In the genomic region with DNA sequence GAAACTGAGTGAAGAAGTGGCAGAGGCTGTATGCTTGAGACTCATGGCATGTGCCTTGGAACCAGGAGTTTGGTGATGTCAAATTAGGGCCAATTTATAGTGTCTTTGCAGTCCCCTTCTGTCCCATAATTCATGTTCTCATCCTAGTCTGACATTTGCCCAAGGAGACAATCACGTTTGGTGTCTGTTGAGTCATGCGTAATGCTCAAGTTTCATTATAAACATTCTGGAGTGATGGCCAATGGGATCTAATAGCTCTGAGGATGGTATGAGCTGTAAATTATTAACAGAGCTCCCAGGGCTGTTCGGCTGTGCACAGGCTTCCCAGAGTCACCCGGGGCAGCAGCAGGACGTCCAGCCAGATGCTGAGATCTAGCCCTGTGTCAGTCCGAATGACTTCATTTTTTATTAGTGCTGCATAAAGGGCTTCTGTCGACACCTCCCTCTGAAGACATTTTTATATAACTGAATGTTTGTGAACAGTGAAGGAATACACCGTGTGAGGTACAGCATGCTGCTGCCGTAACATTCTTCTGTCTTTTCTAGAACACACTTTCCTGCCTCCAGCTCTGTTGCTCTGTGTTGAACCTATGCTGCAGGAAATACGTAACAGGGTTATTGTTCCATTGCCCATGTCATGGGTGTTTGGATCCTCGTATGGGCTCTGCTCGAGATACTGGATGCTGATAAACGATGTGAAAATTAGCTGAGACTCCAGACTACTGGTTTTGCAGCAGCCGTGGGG, we compare ENCODE assay signal across 12 mouse cellular contexts.
DNase-seq lines count a peak whose midpoint lies in the region; ATAC-seq and TF ChIP-seq lines count a peak whose summit lies in the region.
"Had no signal": no experiment of that assay in that cellular context is flagged by ENCODE, and none has a peak within 500 bp of the region (broad histone marks: within the 10 kb centered on the region; RNA-seq: fewer than 3 reads in every experiment).

No protein-coding gene starts in this region.

- no peaks in the 10 kb centered on the region for H3K4me1 ChIP-seq in midbrain, embryonic 12.5 days
- no peaks in the 10 kb centered on the region for H3K4me1 ChIP-seq in midbrain, embryonic 16.5 days (ENCODE audit: control insufficient read depth, insufficient read depth, low read length)
- no peaks in the 10 kb centered on the region; the same call in 1 of the 2 replicates for H3K4me1 ChIP-seq in kidney, adult 2 months (ENCODE audit: control insufficient read depth, insufficient read depth, low read length)
- H3K4me1 ChIP-seq in limb, embryonic 14.5 days (ENCODE audit: control insufficient read depth, insufficient read depth, low read length): peaks cover 11% of the 10 kb centered on the region; the same call in 1 of the 2 replicates

- no peaks in the 10 kb centered on the region for H3K36me3 ChIP-seq in midbrain, embryonic 12.5 days
- H3K36me3 ChIP-seq in midbrain, embryonic 16.5 days (ENCODE audit: control insufficient read depth, insufficient read depth, low read length): no peaks in the 10 kb centered on the region
- H3K36me3 ChIP-seq in kidney, adult 2 months (ENCODE audit: control insufficient read depth, insufficient read depth, low read length): no peaks in the 10 kb centered on the region
- H3K36me3 ChIP-seq in limb, embryonic 14.5 days (ENCODE audit: control insufficient read depth, insufficient read depth, low read length): no peaks in the 10 kb centered on the region

- H3K4me2 ChIP-seq in midbrain, embryonic 12.5 days (replicated peaks): no peak overlapping the region
- H3K4me2 ChIP-seq in midbrain, embryonic 16.5 days (ENCODE audit: low read length): no peak overlapping the region
- H3K4me2 ChIP-seq in limb, embryonic 14.5 days (replicated peaks; ENCODE audit: low read depth, low read length, severe bottlenecking): peak overlapping the region; percentile 9
- H3K4me2 ChIP-seq: midbrain, embryonic 11.5 days had no signal

- no peak overlapping the region for H3K27ac ChIP-seq in midbrain, embryonic 12.5 days (replicated peaks)
- H3K27ac ChIP-seq in midbrain, embryonic 16.5 days (ENCODE audit: low read length): no peak overlapping the region
- no peak overlapping the region for H3K27ac ChIP-seq in kidney, adult 2 months (ENCODE audit: insufficient read depth, low read depth, low read length)
- H3K27ac ChIP-seq in limb, embryonic 14.5 days (replicated peaks; ENCODE audit: low read depth, low read length): 0 out of 2 replicates have a peak overlapping the region, but pooled peaks have one; percentile 11

- TF ChIP-seq CTCF in kidney, adult 2 months (conservative IDR thresholded peaks at IDR 0.05; ENCODE audit: insufficient read depth, insufficient read length, low read depth, low read length): no peak

- H3K9ac ChIP-seq in midbrain, embryonic 12.5 days (replicated peaks): no peak overlapping the region
- no peak overlapping the region for H3K9ac ChIP-seq in midbrain, embryonic 16.5 days (ENCODE audit: low read depth, low read length)
- H3K9ac ChIP-seq in limb, embryonic 14.5 days (ENCODE audit: low read depth, low read length, severe bottlenecking): no peak overlapping the region

- ATAC-seq in midbrain, embryonic 12.5 days (ENCODE audit: low FRiP score, low read depth): 0 out of 2 replicates have a peak, but pooled peaks have one; percentile 38
- ATAC-seq in midbrain, embryonic 16.5 days: no peak
- peak; percentile 71 for ATAC-seq in limb, embryonic 14.5 days (ENCODE audit: low FRiP score, low read depth)

- H3K27me3 ChIP-seq in midbrain, embryonic 12.5 days: no peaks in the 10 kb centered on the region
- no peaks in the 10 kb centered on the region for H3K27me3 ChIP-seq in midbrain, embryonic 16.5 days (ENCODE audit: control insufficient read depth, insufficient read depth, low read depth, low read length)
- no peaks in the 10 kb centered on the region for H3K27me3 ChIP-seq in kidney, adult 2 months (replicated peaks; ENCODE audit: control insufficient read depth, insufficient read depth, low read length)
- H3K27me3 ChIP-seq in limb, embryonic 14.5 days (ENCODE audit: control insufficient read depth, insufficient read depth, low read length): no peaks in the 10 kb centered on the region
- H3K27me3 ChIP-seq: CH12.LX had no signal

- DNase-seq in kidney, adult 2 months: peak; percentile 51
- DNase-seq in limb, embryonic 14.5 days (ENCODE audit: low spot score): peak; percentile 56
- DNase-seq in left cerebral cortex, postnatal 4 days: no peak
- no peak for DNase-seq in thymus, postnatal 14 days
- no peak for DNase-seq in right cerebral cortex, postnatal 36 days (ENCODE audit: low spot score in 2 of 2)
- DNase-seq in heart, postnatal 14 days: no peak
- DNase-seq: thymus, postnatal 25 days had no signal

- H3K9me3 ChIP-seq in midbrain, embryonic 12.5 days: no peaks in the 10 kb centered on the region
- H3K9me3 ChIP-seq in midbrain, embryonic 16.5 days (replicated peaks; ENCODE audit: control insufficient read depth, low read length, poor library complexity, severe bottlenecking): no peaks in the 10 kb centered on the region
- no peaks in the 10 kb centered on the region for H3K9me3 ChIP-seq in limb, embryonic 14.5 days (ENCODE audit: control insufficient read depth, low read length)

- WGBS in midbrain, embryonic 12.5 days: 77% methylated on average over 14 of the region's 14 CpGs
- 69% methylated on average over 14 of the region's 14 CpGs for WGBS in midbrain, embryonic 16.5 days
- 25% methylated on average over 14 of the region's 14 CpGs for WGBS in kidney, adult 2 months
- 13% methylated on average over 14 of the region's 14 CpGs for WGBS in limb, embryonic 14.5 days

- no peak for TF ChIP-seq POLR2A in kidney, adult 2 months (IDR thresholded peaks at IDR 0.05; ENCODE audit: low read depth, low read length)
- no peak for TF ChIP-seq POLR2A in limb, embryonic 14.5 days (IDR thresholded peaks at IDR 0.05; ENCODE audit: borderline replicate concordance, extremely low read depth, insufficient read depth, insufficient read length)

- intact Hi-C loops in left cerebral cortex, postnatal 4 days (cut with DNase I): no loop called here
- intact Hi-C loops in heart, postnatal 14 days (cut with DNase I): no loop called here

- no peak overlapping the region for H3K4me3 ChIP-seq in midbrain, embryonic 12.5 days
- no peak overlapping the region for H3K4me3 ChIP-seq in midbrain, embryonic 16.5 days (ENCODE audit: low read depth, low read length)
- no peak overlapping the region for H3K4me3 ChIP-seq in kidney, adult 2 months (ENCODE audit: insufficient read depth, low read depth, low read length)
- H3K4me3 ChIP-seq in limb, embryonic 14.5 days (replicated peaks; ENCODE audit: low read length): no peak overlapping the region
- H3K4me3 ChIP-seq: erythroblast, embryonic 14.5 days had no signal

Comparison
In these comparisons a context has a peak if more than half of its experiments do, and no peak if none do; other contexts are left out.
1. DNase-seq: peak in kidney, adult 2 months (single experiment) and limb, embryonic 14.5 days (single experiment); none in left cerebral cortex, postnatal 4 days (single experiment), thymus, postnatal 14 days (single experiment), right cerebral cortex, postnatal 36 days (0 of 2) and heart, postnatal 14 days (0 of 2).